Mouse (Mus musculus): ENCODE results near the gene Sbsn. TPM values are rescaled to one million over a fixed set of nuclear protein-coding genes. Genes with fewer than 3 reads are reported as not detected.
"Not testable (repeated sequence)": the region's sequence is repeated elsewhere in the genome, so short reads cannot be mapped to it uniquely, and the experiment has no call there.

Gene Sbsn
- polyA plus RNA-seq, 1 experiment: 6.9 TPM

DNA sequence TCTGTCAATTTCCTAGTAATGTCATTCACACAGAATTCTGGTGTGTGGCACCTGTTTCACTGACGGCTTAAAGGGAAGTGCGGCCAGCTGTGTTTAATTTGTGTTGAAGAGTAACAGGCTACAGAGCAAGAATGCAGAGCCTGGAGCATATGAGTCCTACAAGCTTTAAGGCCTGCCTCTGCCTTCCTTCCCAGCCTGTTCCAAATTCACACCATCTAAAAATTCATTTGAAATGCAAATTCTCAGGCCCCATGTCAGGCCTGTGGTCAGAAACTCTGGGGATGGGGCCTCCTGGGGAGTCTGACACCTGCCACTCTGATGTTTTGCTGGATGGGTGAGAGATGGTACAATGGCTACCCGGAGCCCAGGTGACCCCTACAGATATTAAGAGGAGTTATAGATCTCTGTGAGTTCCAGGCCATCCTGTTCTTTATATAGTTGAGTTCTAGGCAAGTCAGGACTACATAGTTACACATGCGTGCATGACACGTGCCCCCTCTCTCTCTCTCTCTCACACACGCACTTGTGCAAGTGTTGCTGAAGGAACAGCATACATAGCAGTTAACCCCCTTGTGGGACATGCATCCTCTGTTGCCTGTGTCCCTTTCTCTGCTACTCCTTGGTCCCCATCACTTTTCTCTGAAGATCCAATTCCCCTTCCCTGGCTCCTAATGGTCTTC lies 27.9 kb upstream of the Sbsn start:
- Histone ChIP-seq H3K4me3 (replicated peaks; ENCODE audit: insufficient read depth, low read depth, low read length) (no peak overlapping the region), H3K27me3 (ENCODE audit: control insufficient read depth, insufficient read depth, low read length) (no peaks in the 10 kb centered on the region), H3K27ac (ENCODE audit: insufficient read depth, low read length) (no peak overlapping the region), H3K4me1 (ENCODE audit: control insufficient read depth, insufficient read depth, low read length) (peaks cover 6% of the 10 kb centered on the region)
- 70% methylated on average over 6 of the region's 6 CpGs for WGBS
- TF ChIP-seq CTCF (IDR thresholded peaks at IDR 0.05; ENCODE audit: borderline replicate concordance, insufficient read depth, low read depth, low read length): no peak
- no peak for TF ChIP-seq POLR2A (IDR thresholded peaks at IDR 0.05; ENCODE audit: borderline replicate concordance, insufficient read depth, low read length)
- no peak for DNase-seq

DNA sequence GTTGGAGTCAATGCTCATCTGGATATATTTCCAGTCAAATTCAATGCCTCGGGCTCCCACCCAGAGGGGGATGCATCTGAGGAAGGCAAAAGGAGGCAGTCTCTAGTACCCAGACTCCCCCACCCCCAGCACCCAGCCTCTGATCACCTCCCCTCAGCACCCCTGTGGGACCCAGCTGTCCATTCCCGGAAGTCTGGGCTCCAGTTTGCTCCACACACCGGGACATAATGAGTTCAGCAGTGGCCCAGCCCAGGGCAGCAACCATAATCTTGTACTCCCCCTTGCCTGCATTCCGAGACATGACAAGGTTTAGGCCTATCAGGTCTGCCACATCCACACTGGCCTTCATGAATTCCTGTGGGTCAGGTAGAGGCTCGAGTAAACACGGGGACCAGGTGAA lies 23.1 kb upstream of the Sbsn start:
- DNase-seq: no peak
- Histone ChIP-seq H3K27ac (ENCODE audit: insufficient read depth, low read length) (no peak overlapping the region), H3K4me3 (replicated peaks; ENCODE audit: insufficient read depth, low read depth, low read length) (peak overlapping the region; percentile 39), H3K4me1 (ENCODE audit: control insufficient read depth, insufficient read depth, low read length) (peaks cover 14% of the 10 kb centered on the region), H3K27me3 (ENCODE audit: control insufficient read depth, insufficient read depth, low read length) (no peaks in the 10 kb centered on the region)
- 57% methylated on average over 6 of the region's 6 CpGs for WGBS
- TF ChIP-seq POLR2A (IDR thresholded peaks at IDR 0.05; ENCODE audit: borderline replicate concordance, insufficient read depth, low read length) (no peak), CTCF (IDR thresholded peaks at IDR 0.05; ENCODE audit: borderline replicate concordance, insufficient read depth, low read depth, low read length) (no peak)

DNA sequence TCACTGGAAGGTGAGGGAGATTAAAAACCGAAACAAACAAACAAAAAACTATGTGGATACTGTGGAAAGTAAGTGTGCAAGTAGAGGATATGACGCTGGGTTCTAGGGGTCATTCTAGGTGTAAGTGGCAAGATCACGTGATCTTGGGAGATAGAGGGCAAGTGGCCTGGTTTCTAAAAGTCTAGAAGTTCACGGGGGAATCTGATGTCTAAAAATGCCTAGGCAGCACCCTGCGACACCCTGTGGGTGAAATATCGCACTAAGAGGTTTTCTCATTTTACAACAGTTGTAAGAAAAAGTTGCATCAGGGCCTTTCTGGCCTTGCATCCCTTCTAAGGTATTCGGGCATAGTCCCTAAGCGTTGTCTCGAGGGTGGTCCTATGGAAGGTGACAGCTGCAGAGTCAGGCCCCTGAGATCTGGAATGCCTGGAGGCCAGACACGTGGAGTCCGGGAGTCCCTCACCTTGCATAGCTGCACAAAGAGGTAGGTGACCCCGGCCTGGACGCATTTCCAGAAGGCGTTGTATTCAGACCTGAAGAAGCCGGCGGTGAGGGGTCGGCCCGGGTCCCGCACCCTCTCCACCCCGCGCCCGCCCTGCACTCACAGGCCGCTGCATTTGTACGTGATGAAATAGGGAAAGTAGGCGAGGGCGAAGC lies 22.4 kb upstream of the Sbsn start:
- 6% methylated on average over 26 of the region's 26 CpGs for WGBS
- Histone ChIP-seq H3K4me1 (ENCODE audit: control insufficient read depth, insufficient read depth, low read length) (peaks cover 14% of the 10 kb centered on the region), H3K4me3 (replicated peaks; ENCODE audit: insufficient read depth, low read depth, low read length) (peak overlapping the region; percentile 97), H3K27ac (ENCODE audit: insufficient read depth, low read length) (peak overlapping the region; percentile 69), H3K27me3 (ENCODE audit: control insufficient read depth, insufficient read depth, low read length) (no peaks in the 10 kb centered on the region)
- TF ChIP-seq POLR2A (IDR thresholded peaks at IDR 0.05; ENCODE audit: borderline replicate concordance, insufficient read depth, low read length): no peak
- TF ChIP-seq CTCF (IDR thresholded peaks at IDR 0.05; ENCODE audit: borderline replicate concordance, insufficient read depth, low read depth, low read length): no peak
- DNase-seq: no peak

DNA sequence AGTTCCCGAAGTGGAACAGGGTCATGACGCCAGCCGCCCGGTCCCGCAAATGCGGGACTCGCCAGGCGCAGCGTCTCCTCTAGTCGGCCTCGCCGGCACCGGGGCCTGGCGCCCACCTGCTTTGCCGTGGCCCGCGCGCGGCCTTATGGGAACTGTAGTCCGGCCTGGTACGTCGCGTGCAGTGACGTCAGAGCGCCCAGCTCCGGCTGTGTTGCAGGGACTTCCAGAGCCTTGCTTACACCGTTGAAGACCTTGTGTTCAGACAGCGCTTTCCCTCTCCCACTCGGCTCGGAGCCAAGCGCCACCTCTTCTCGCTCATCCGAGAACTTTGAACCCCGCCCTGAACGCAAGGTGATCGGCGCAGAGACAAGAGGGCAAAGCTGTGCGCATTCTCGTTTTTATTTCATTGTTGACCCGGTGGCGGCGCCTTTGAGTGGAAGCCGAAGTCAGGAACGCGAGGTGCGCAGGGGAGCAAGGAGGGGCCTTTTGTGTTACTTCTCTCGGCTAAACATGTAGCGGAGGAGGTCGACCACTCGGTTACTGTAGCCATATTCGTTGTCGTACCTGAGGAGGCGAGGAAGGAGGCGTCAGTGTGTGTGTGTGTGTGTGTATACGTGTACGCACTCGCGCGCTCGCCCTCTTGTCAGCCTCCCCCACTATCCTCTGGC lies 21.7 kb upstream of the Sbsn start, which contains the start of gene Tmem147:
TSS of gene Tmem147 (minus strand) at position 145 of the 668 bp plus-strand sequence.
- under 1% methylated on average over 60 of the region's 60 CpGs for WGBS
- TF ChIP-seq POLR2A (IDR thresholded peaks at IDR 0.05; ENCODE audit: borderline replicate concordance, insufficient read depth, low read length) (peak; percentile 81; the same call in 1 of the 2 replicates), CTCF (IDR thresholded peaks at IDR 0.05; ENCODE audit: borderline replicate concordance, insufficient read depth, low read depth, low read length) (no peak; the same call in 1 of the 2 replicates)
- peak within 1 kb of the TSS; percentile 97 for H3K4me3 ChIP-seq (replicated peaks; ENCODE audit: insufficient read depth, low read depth, low read length)
- no peaks in the 10 kb centered on the region for H3K27me3 ChIP-seq (ENCODE audit: control insufficient read depth, insufficient read depth, low read length)
- peak; percentile 96 to 98 for DNase-seq
- peaks cover 14% of the 10 kb centered on the region for H3K4me1 ChIP-seq (ENCODE audit: control insufficient read depth, insufficient read depth, low read length)
- peak within 1 kb of the TSS; percentile 86 for H3K27ac ChIP-seq (ENCODE audit: insufficient read depth, low read length)

DNA sequence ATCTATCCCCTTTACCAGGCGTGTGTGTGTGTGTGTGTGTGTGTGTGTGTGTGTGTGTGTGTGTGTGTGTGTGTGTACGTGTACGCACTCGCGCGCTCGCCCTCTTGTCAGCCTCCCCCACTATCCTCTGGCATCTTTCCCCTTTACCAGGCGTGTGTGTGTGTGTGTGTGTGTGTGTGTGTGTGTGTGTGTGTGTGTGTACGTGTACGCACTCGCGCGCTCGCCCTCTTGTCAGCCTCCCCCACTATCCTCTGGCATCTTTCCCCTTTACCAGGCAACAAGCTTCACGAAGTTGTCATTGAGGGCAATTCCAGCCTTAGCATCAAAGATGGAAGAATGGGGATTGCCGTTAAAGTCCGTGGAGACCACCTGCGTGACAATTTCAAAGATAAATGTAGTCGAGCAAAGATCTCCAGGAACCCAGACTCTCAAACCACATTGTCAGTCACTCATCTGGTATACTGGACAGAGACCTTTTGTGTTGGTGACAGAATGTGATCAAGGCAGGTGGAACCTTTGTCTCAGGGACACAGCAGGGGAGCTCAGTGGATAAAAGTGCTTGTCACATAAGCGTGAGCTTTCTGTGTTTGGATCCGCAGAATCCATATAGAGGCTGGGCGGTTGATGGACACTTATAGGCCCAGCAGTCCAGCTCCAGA lies 21.1 kb upstream of the Sbsn start:
- DNase-seq: peak; percentile 28 to 37

DNA sequence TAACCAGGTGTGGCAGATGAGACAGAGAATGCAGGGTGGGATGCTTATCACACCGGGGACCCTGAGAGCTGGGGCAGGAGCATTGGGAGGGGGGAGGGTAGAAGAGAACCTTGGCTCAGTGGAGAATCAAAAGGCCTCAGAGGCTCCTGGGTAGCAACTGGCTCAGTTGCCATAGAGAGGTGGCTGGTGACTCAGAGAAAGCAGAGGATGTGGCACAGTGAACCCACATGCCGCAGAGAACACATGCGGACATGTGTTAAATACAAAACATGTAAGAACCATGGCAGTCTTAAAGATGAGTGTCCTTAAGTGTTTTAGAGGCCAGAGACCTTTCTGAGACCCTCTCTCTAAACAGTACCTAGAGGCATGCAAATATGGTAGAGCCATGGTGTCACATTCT lies 15.1 kb upstream of the Sbsn start:
- Histone ChIP-seq H3K4me3 (replicated peaks; ENCODE audit: insufficient read depth, low read depth, low read length) (no peak overlapping the region), H3K27me3 (ENCODE audit: control insufficient read depth, insufficient read depth, low read length) (no peaks in the 10 kb centered on the region), H3K4me1 (ENCODE audit: control insufficient read depth, insufficient read depth, low read length) (no peaks in the 10 kb centered on the region), H3K27ac (ENCODE audit: insufficient read depth, low read length) (no peak overlapping the region)
- DNase-seq: no peak
- TF ChIP-seq CTCF (IDR thresholded peaks at IDR 0.05; ENCODE audit: borderline replicate concordance, insufficient read depth, low read depth, low read length) (no peak), POLR2A (IDR thresholded peaks at IDR 0.05; ENCODE audit: borderline replicate concordance, insufficient read depth, low read length) (no peak)
- WGBS: 88% methylated on average over 3 of the region's 3 CpGs

More for the DNA sequence above, 21.1 kb upstream of the Sbsn start:
- H3K27me3 ChIP-seq (ENCODE audit: control insufficient read depth, insufficient read depth, low read length): not testable (repeated sequence)
- WGBS: 4% methylated on average over 16 of the region's 22 CpGs
- Histone ChIP-seq H3K4me1 (ENCODE audit: control insufficient read depth, insufficient read depth, low read length) (peaks cover 14% of the 10 kb centered on the region), H3K4me3 (replicated peaks; ENCODE audit: insufficient read depth, low read depth, low read length) (peak overlapping the region; percentile 97), H3K27ac (ENCODE audit: insufficient read depth, low read length) (peak overlapping the region; percentile 86)

DNA sequence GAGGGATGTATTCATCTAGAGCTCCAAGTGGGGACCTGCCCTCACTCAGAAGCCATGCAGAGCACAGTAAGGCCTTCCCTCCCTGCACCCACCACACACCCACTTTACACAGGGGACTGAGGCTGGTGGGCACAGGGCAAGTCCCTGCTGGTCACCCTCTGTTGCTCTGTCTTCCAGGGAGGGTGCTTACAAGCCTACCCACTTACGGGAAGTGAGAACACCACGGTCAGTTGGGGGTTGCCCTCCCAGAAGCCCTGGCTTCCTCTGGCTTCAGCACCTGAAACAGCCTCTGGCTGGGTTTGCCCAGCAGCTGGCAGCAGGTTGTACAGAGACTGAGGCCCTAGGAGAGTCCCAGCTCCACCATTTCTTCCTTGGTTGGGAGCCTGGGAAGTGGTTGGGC lies 8.7 kb upstream of the Sbsn start:
- not testable (repeated sequence) for H3K27me3 ChIP-seq (ENCODE audit: control insufficient read depth, insufficient read depth, low read length); H3K27ac ChIP-seq (ENCODE audit: insufficient read depth, low read length); DNase-seq; H3K4me3 ChIP-seq (replicated peaks; ENCODE audit: insufficient read depth, low read depth, low read length); H3K4me1 ChIP-seq (ENCODE audit: control insufficient read depth, insufficient read depth, low read length)
- WGBS: 88% methylated on average over 2 of the region's 2 CpGs

DNA sequence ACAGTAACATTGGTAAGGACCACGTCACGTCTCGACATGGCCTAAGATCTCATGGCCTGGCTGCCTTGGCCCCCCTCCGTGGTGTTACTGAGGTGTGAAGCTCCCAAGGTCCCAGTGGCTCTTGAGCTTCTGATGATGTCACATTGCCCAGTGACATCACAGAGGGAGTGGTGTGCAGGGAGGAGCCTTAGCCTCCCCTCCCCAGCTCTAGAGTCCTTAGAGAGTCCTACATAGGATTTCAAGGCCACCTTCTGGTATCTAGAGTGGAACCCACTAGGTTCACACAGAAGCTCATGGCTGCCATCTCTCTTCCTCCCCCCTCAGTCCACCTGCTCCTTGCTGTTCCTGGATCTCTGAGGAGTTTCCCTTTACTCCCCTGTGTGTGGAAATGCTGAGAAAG lies 7.7 kb upstream of the Sbsn start, which contains the start of gene Gapdhs:
TSS of gene Gapdhs (minus strand) at position 65 of the 400 bp plus-strand sequence.
- H3K4me3 ChIP-seq (replicated peaks; ENCODE audit: insufficient read depth, low read depth, low read length); H3K4me1 ChIP-seq (ENCODE audit: control insufficient read depth, insufficient read depth, low read length); DNase-seq; H3K27me3 ChIP-seq (ENCODE audit: control insufficient read depth, insufficient read depth, low read length); H3K27ac ChIP-seq (ENCODE audit: insufficient read depth, low read length): not testable (repeated sequence)
- 73% methylated on average over 1 of the region's 4 CpGs for WGBS
